Mouse (Mus musculus): ENCODE measurements around the gene Rassf7.

DNA sequence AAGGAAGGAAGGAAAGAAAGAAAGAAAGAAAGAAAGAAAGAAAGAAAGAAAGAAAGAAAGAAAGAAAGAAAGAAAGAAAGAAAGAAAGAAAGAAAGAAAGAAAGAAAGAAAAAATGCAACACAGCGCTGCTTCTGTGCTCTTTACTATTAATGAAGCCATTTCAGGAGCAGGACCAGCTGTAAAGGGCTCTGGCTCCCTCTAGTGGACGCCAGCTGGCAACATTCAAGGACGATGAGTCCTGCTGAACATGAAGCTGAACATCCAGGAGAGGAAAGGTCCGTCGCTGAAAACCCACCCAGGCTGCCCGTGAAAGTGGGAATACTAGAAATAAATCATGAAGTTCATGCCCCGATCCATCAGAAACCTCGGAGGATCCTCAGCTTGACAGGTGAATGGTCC lies 39.5 kb upstream of the Rassf7 start:
- peak; percentile 78 for TF ChIP-seq CTCF (conservative IDR thresholded peaks at IDR 0.05; ENCODE audit: low read length)
- TF ChIP-seq POU5F1 (IDR thresholded peaks at IDR 0.05; ENCODE audit: borderline replicate concordance, low read length), result no peak

Measured in E14TG2a.4 (cell line).